In genomic region chr7:139851098-139851497, GRCm38 (mm10) we compare ENCODE assay signal across 16 mouse cellular contexts. TPM values are rescaled to one million over a fixed set of nuclear protein-coding genes. Genes with fewer than 3 reads are reported as not detected.
A peak's percentile ranks its signal among the peaks of the same experiment; 100 is the strongest.
DNase-seq lines count a peak whose midpoint lies in the region; ATAC-seq and TF ChIP-seq lines count a peak whose summit lies in the region.
"Had no signal": no experiment of that assay in that cellular context is flagged by ENCODE, and none has a peak within 500 bp of the region (broad histone marks: within the 10 kb centered on the region; RNA-seq: fewer than 3 reads in every experiment).

No protein-coding gene starts in this region.

- H3K4me2 ChIP-seq in kidney, embryonic 14.5 days (replicated peaks; ENCODE audit: low read depth, low read length) = no peak overlapping the region

- no peaks in the 10 kb centered on the region for H3K36me3 ChIP-seq in kidney, embryonic 14.5 days (ENCODE audit: control insufficient read depth, insufficient read depth, low read length)

- no peak for ATAC-seq in kidney, embryonic 14.5 days (ENCODE audit: low FRiP score, low TSS enrichment)
- ATAC-seq in cerebellum, adult (ENCODE audit: insufficient number of reproducible peaks, low FRiP score, low TSS enrichment) = no peak
- ATAC-seq: Patski had no signal

- 66% methylated on average over 6 of the region's 6 CpGs for WGBS in kidney, embryonic 14.5 days
- WGBS in cerebellum, adult 2 months = 80% methylated on average over 6 of the region's 6 CpGs

- H3K4me3 ChIP-seq in left cerebral cortex, adult 2 months = no peak overlapping the region
- no peak overlapping the region for H3K4me3 ChIP-seq in kidney, embryonic 14.5 days (ENCODE audit: low read length)
- no peak overlapping the region for H3K4me3 ChIP-seq in cerebellum, adult 2 months (replicated peaks; ENCODE audit: insufficient read depth, low read depth, low read length)

- intact Hi-C loops in left cerebral cortex, adult 2 months (cut with DNase I) = no loop called here
- intact Hi-C loops in left cerebral cortex, postnatal 4 days (cut with DNase I) = no loop called here
- intact Hi-C loops in left cerebral cortex, postnatal 14 days (cut with DNase I) = no loop called here

- TF ChIP-seq POLR2A in cerebellum, adult 2 months (IDR thresholded peaks at IDR 0.05; ENCODE audit: borderline replicate concordance, insufficient read depth, low read length) = no peak

- no peak overlapping the region for H3K9ac ChIP-seq in kidney, embryonic 14.5 days (ENCODE audit: low read depth, low read length)

- peak; percentile 63 for DNase-seq in left cerebral cortex, adult 2 months (ENCODE audit: extremely low spot score in 1 of 2, low spot score in 2 of 2)
- no peak for DNase-seq in left cerebral cortex, postnatal 4 days
- DNase-seq in frontal cortex, postnatal 36 days (ENCODE audit: low spot score in 2 of 2) = peak; percentile 55 to 68
- peak; percentile 69 to 78 for DNase-seq in left cerebral cortex, postnatal 14 days (ENCODE audit: low spot score in 2 of 2)
- peak; percentile 81 to 87 for DNase-seq in right cerebral cortex, postnatal 10 days (ENCODE audit: low spot score in 2 of 2)
- DNase-seq in cerebellum, adult 2 months = no peak
- DNase-seq: cerebellum, postnatal 36 days; lung, adult 2 months; thymus, postnatal 4 days had no signal

- no peak for TF ChIP-seq CTCF in left cerebral cortex, adult 2 months (IDR thresholded peaks at IDR 0.05)
- TF ChIP-seq CTCF in cerebellum, adult 2 months (IDR thresholded peaks at IDR 0.05; ENCODE audit: borderline replicate concordance, insufficient read depth, low read depth, low read length) = no peak

- no peaks in the 10 kb centered on the region for H3K9me3 ChIP-seq in kidney, embryonic 14.5 days (ENCODE audit: control insufficient read depth, low read length)

- H3K27ac ChIP-seq in left cerebral cortex, adult 2 months = peak overlapping the region; percentile 69
- no peak overlapping the region for H3K27ac ChIP-seq in kidney, embryonic 14.5 days (ENCODE audit: low read depth, low read length)
- no peak overlapping the region for H3K27ac ChIP-seq in cerebellum, adult 2 months (ENCODE audit: insufficient read depth, low read length)
- H3K27ac ChIP-seq: kidney, postnatal 0 days had no signal

- no peaks in the 10 kb centered on the region for H3K4me1 ChIP-seq in kidney, embryonic 14.5 days (ENCODE audit: control insufficient read depth, insufficient read depth, low read length)
- H3K4me1 ChIP-seq in cerebellum, adult 2 months (ENCODE audit: control insufficient read depth, insufficient read depth, low read length) = no peaks in the 10 kb centered on the region

- no peaks in the 10 kb centered on the region for H3K27me3 ChIP-seq in kidney, embryonic 14.5 days (ENCODE audit: control insufficient read depth, insufficient read depth, low read length)
- H3K27me3 ChIP-seq in cerebellum, adult 2 months (ENCODE audit: control insufficient read depth, insufficient read depth, low read length) = no peaks in the 10 kb centered on the region
- H3K27me3 ChIP-seq: Patski had no signal

RNA-seq across cellular contexts. Expression of gene Adgra1, which starts 17.1 kb away (rescaled TPM):
- total RNA-seq in left cerebral cortex, adult 2 months (2021) = 10 to 100 TPM; 59.2 to 61.7 TPM
- total RNA-seq in left cerebral cortex, postnatal 4 days (2021) = 10 to 100 TPM; 17.8 to 25.1 TPM
- 10 to 100 TPM; 49.5 to 63.6 TPM for total RNA-seq in left cerebral cortex, postnatal 14 days (2021)
- 0.17 and 0.93 TPM in 2 replicates for polyA plus RNA-seq in kidney, embryonic 14.5 days (2014; fragmentation: Nextera tagmentation; extraction: Ambion mirVana)
- 19.9 and 21.5 TPM in 2 replicates for polyA plus RNA-seq in cerebellum, adult 2 months (2012; rRNA removed)
- total RNA-seq: monocyte, adult 5-6 weeks had no signal
- polyA plus RNA-seq: limb, embryonic 11.5 days had no signal

RNA-seq across cellular contexts. Expression of gene Kndc1, which starts 43.4 kb away (rescaled TPM):
- 10 to 100 TPM; 77.7 to 80.4 TPM for total RNA-seq in left cerebral cortex, adult 2 months (2021)
- 10 to 100 TPM; 36.2 to 45.3 TPM for total RNA-seq in left cerebral cortex, postnatal 4 days (2021)
- total RNA-seq in left cerebral cortex, postnatal 14 days (2021) = 10 to 100 TPM; 41.1 to 52.5 TPM
- polyA plus RNA-seq in kidney, embryonic 14.5 days (2014; fragmentation: Nextera tagmentation; extraction: Ambion mirVana) = 0.14 and 0.18 TPM in 2 replicates
- polyA plus RNA-seq in cerebellum, adult 2 months (2012; rRNA removed) = 139 and 160 TPM in 2 replicates
- total RNA-seq: heart, postnatal 25 days; monocyte, adult 5-6 weeks had no signal
- polyA plus RNA-seq: limb, embryonic 11.5 days had no signal

Comparison
In these comparisons a context has a peak if more than half of its experiments do, and no peak if none do; other contexts are left out.
1. DNase-seq: peak in left cerebral cortex, adult 2 months (2 of 2), frontal cortex, postnatal 36 days (2 of 2), left cerebral cortex, postnatal 14 days (2 of 2) and right cerebral cortex, postnatal 10 days (2 of 2); none in left cerebral cortex, postnatal 4 days (single experiment) and cerebellum, adult 2 months (0 of 2).